Mouse (Mus musculus) G1E (cell line): ENCODE measurements around the gene Alx1.

ENCODE experiments used
- CTCF ChIP-seq: IDR thresholded peaks from 2 replicates; pipeline ENCODE4 v1.5.1; 2012; ENCODE audit warnings: low read depth, low read length, inconsistent platforms, mixed read lengths
- GATA1 ChIP-seq: IDR thresholded peaks from 2 replicates; pipeline ENCODE4 v1.6.1; 2012; ENCODE audit warnings: borderline replicate concordance, low read length, inconsistent platforms, mixed read lengths
- GATA2 ChIP-seq: IDR thresholded peaks from 2 replicates; pipeline ENCODE4 v1.6.1; 2012; ENCODE audit warnings: low read depth, low read length, inconsistent platforms, borderline replicate concordance
- POLR2AphosphoS5 ChIP-seq: IDR thresholded peaks from 2 replicates; pipeline ENCODE4 v1.6.1; 2012; ENCODE audit warnings: low read depth, low read length, inconsistent platforms; ENCODE audit not compliant: insufficient replicate concordance
- TAL1 ChIP-seq: conservative IDR thresholded peaks from 2 replicates; pipeline ENCODE4 v1.6.1; 2012; ENCODE audit warnings: low read depth, low read length, inconsistent platforms, mixed read lengths

GRCm38 (mm10) chr10:103027931-103028252, 2.1 kb downstream of the Alx1 start:
- TF ChIP-seq CTCF (no peak), GATA2 (no peak), POLR2AphosphoS5 (no peak), TAL1 (no peak), GATA1 (no peak)
